Mouse (Mus musculus): ENCODE data around the gene Krt8. TPM values are rescaled to one million over a fixed set of nuclear protein-coding genes. Genes with fewer than 3 reads are reported as not detected.

Krt8 gene
- 0.20 TPM for polyA plus RNA-seq (2012; fragmentation: generic; extraction: Trizol)
- long read RNA-seq, experiment 1: 0 reads
- long read RNA-seq, experiment 2, partial matches to known transcripts: 0 of 3 reads
- long read RNA-seq, experiment 2, other reads (novel, unspliced or antisense): 1 of 3 reads

- H3K27me3 ChIP-seq (ENCODE audit: control insufficient read depth, insufficient read depth, insufficient read length): no peaks in the 10 kb centered on the region
- no peak within 1 kb of the TSS for H3K4me3 ChIP-seq (ENCODE audit: insufficient read depth, poor library complexity, severe bottlenecking)
- H3K36me3 ChIP-seq (ENCODE audit: control insufficient read depth, insufficient read depth): no peaks in the 10 kb centered on the region
- H3ac ChIP-seq (ENCODE audit: control insufficient read depth, insufficient read length, low read depth): no peak within 1 kb of the TSS
- no peaks in the 10 kb centered on the region for H3K79me3 ChIP-seq (ENCODE audit: low read depth)
- no peaks in the 10 kb centered on the region for H3K79me2 ChIP-seq (ENCODE audit: control insufficient read depth, insufficient read depth)
- TF ChIP-seq CEBPB (IDR thresholded peaks at IDR 0.05; ENCODE audit: low read depth) (no peak), FOSL1 (IDR thresholded peaks at IDR 0.05; ENCODE audit: insufficient read depth, low read length, poor library complexity, severe bottlenecking) (no peak), MAX (IDR thresholded peaks at IDR 0.05) (no peak), MYOG (IDR thresholded peaks at IDR 0.05; ENCODE audit: control insufficient read depth, extremely low read depth, insufficient read length) (no peak), USF1 (IDR thresholded peaks at IDR 0.05; ENCODE audit: low read depth) (no peak), MYOD1 (IDR thresholded peaks at IDR 0.05; ENCODE audit: control insufficient read depth, insufficient read length, low read depth) (no peak)
These were observed at the start of gene Krt8 for GRCm38 (mm10) chr15:102004189-102004588. Gene Krt8 (minus strand): TSS chr15:102004482.

- Histone ChIP-seq H3K79me3 (ENCODE audit: low read depth) (no peaks in the 10 kb centered on the region), H3K27me3 (ENCODE audit: control insufficient read depth, insufficient read depth, insufficient read length) (no peaks in the 10 kb centered on the region), H3K36me3 (ENCODE audit: control insufficient read depth, insufficient read depth) (no peaks in the 10 kb centered on the region), H3K4me3 (ENCODE audit: insufficient read depth, poor library complexity, severe bottlenecking) (no peak overlapping the region), H3ac (ENCODE audit: control insufficient read depth, insufficient read length, low read depth) (peak overlapping the region; percentile 38), H3K79me2 (ENCODE audit: control insufficient read depth, insufficient read depth) (no peaks in the 10 kb centered on the region)
- TF ChIP-seq MYOG (IDR thresholded peaks at IDR 0.05; ENCODE audit: control insufficient read depth, extremely low read depth, insufficient read length) (no peak), USF1 (IDR thresholded peaks at IDR 0.05; ENCODE audit: low read depth) (no peak), MAX (IDR thresholded peaks at IDR 0.05) (no peak), FOSL1 (IDR thresholded peaks at IDR 0.05; ENCODE audit: insufficient read depth, low read length, poor library complexity, severe bottlenecking) (no peak), CEBPB (IDR thresholded peaks at IDR 0.05; ENCODE audit: low read depth) (no peak), MYOD1 (IDR thresholded peaks at IDR 0.05; ENCODE audit: control insufficient read depth, insufficient read length, low read depth) (no peak), CTCF (IDR thresholded peaks at IDR 0.05; ENCODE audit: control insufficient read depth, insufficient read depth, insufficient read length) (no peak)
These were observed 47.8 kb upstream of the Krt8 start for GRCm38 (mm10) chr15:102051920-102052683.

GRCm38 (mm10) chr15:102049871-102050270 is 45.6 kb upstream of the Krt8 start:
- no peaks in the 10 kb centered on the region for H3K27me3 ChIP-seq (ENCODE audit: control insufficient read depth, insufficient read depth, insufficient read length)
- H3ac ChIP-seq (ENCODE audit: control insufficient read depth, insufficient read length, low read depth): no peak overlapping the region
- no peaks in the 10 kb centered on the region for H3K79me3 ChIP-seq (ENCODE audit: low read depth)
- H3K79me2 ChIP-seq (ENCODE audit: control insufficient read depth, insufficient read depth): no peaks in the 10 kb centered on the region
- no peaks in the 10 kb centered on the region for H3K36me3 ChIP-seq (ENCODE audit: control insufficient read depth, insufficient read depth)
- TF ChIP-seq MYOD1 (IDR thresholded peaks at IDR 0.05; ENCODE audit: control insufficient read depth, insufficient read length, low read depth) (no peak), FOSL1 (IDR thresholded peaks at IDR 0.05; ENCODE audit: insufficient read depth, low read length, poor library complexity, severe bottlenecking) (no peak), CTCF (IDR thresholded peaks at IDR 0.05; ENCODE audit: control insufficient read depth, insufficient read depth, insufficient read length) (no peak), MAX (IDR thresholded peaks at IDR 0.05) (no peak), USF1 (IDR thresholded peaks at IDR 0.05; ENCODE audit: low read depth) (no peak), CEBPB (IDR thresholded peaks at IDR 0.05; ENCODE audit: low read depth) (no peak), MYOG (IDR thresholded peaks at IDR 0.05; ENCODE audit: control insufficient read depth, extremely low read depth, insufficient read length) (no peak)
- no peak overlapping the region for H3K4me3 ChIP-seq (ENCODE audit: insufficient read depth, poor library complexity, severe bottlenecking)

- no peak overlapping the region for H3ac ChIP-seq (ENCODE audit: control insufficient read depth, insufficient read length, low read depth)
- no peak overlapping the region for H3K4me3 ChIP-seq (ENCODE audit: insufficient read depth, poor library complexity, severe bottlenecking)
- no peaks in the 10 kb centered on the region for H3K79me3 ChIP-seq (ENCODE audit: low read depth)
- H3K27me3 ChIP-seq (ENCODE audit: control insufficient read depth, insufficient read depth, insufficient read length): no peaks in the 10 kb centered on the region
- H3K36me3 ChIP-seq (ENCODE audit: control insufficient read depth, insufficient read depth): no peaks in the 10 kb centered on the region
- TF ChIP-seq FOSL1 (IDR thresholded peaks at IDR 0.05; ENCODE audit: insufficient read depth, low read length, poor library complexity, severe bottlenecking): no peak
- no peak for TF ChIP-seq CEBPB (IDR thresholded peaks at IDR 0.05; ENCODE audit: low read depth)
- TF ChIP-seq USF1 (IDR thresholded peaks at IDR 0.05; ENCODE audit: low read depth): no peak
- TF ChIP-seq MYOG (IDR thresholded peaks at IDR 0.05; ENCODE audit: control insufficient read depth, extremely low read depth, insufficient read length): no peak
- TF ChIP-seq MAX (IDR thresholded peaks at IDR 0.05): no peak
- no peak for TF ChIP-seq MYOD1 (IDR thresholded peaks at IDR 0.05; ENCODE audit: control insufficient read depth, insufficient read length, low read depth)
- TF ChIP-seq CTCF (IDR thresholded peaks at IDR 0.05; ENCODE audit: control insufficient read depth, insufficient read depth, insufficient read length): no peak
- H3K79me2 ChIP-seq (ENCODE audit: control insufficient read depth, insufficient read depth): no peaks in the 10 kb centered on the region
These were observed 43.7 kb upstream of the Krt8 start for GRCm38 (mm10) chr15:102048006-102048405.

- H3K27me3 ChIP-seq (ENCODE audit: control insufficient read depth, insufficient read depth, insufficient read length): no peaks in the 10 kb centered on the region
- no peaks in the 10 kb centered on the region for H3K79me3 ChIP-seq (ENCODE audit: low read depth)
- H3K36me3 ChIP-seq (ENCODE audit: control insufficient read depth, insufficient read depth): no peaks in the 10 kb centered on the region
- no peak overlapping the region for H3ac ChIP-seq (ENCODE audit: control insufficient read depth, insufficient read length, low read depth)
- TF ChIP-seq FOSL1 (IDR thresholded peaks at IDR 0.05; ENCODE audit: insufficient read depth, low read length, poor library complexity, severe bottlenecking) (peak; percentile 99), MAX (IDR thresholded peaks at IDR 0.05) (peak; percentile 33), MYOD1 (IDR thresholded peaks at IDR 0.05; ENCODE audit: control insufficient read depth, insufficient read length, low read depth) (peak; percentile 45), USF1 (IDR thresholded peaks at IDR 0.05; ENCODE audit: low read depth) (no peak)
- no peak overlapping the region for H3K4me3 ChIP-seq (ENCODE audit: insufficient read depth, poor library complexity, severe bottlenecking)
- H3K79me2 ChIP-seq (ENCODE audit: control insufficient read depth, insufficient read depth): no peaks in the 10 kb centered on the region
These were observed 41.4 kb upstream of the Krt8 start for GRCm38 (mm10) chr15:102045691-102046090.

Measured in C2C12 (cell line).